Mouse (Mus musculus) Patski (cell line): Measurements from ENCODE around the gene Dock8. TPM values are rescaled to one million over a fixed set of nuclear protein-coding genes. Genes with fewer than 3 reads are reported as not detected.
A peak's percentile ranks its signal among the peaks of the same experiment; 100 is the strongest.

Experiments
- ATAC-seq: fragments of 100-300 bp; one replicate; pipeline ENCODE4 v1.8.0; 2021
- CTCF ChIA-PET: fragments of 350-600 bp; sonication (Branson Sonifier 250); formaldehyde crosslinking; loops from one replicate; lab custom pipeline; 2022; ENCODE audit warnings: inconsistent platforms; lab: Charles Lee
- POLR2A ChIA-PET: fragments of 350-600 bp; sonication (Branson Sonifier 250); formaldehyde crosslinking; loops from one replicate; lab custom pipeline; 2022; ENCODE audit warnings: antibody characterized with exemption, inconsistent platforms; lab: Charles Lee
- DNase-seq: peaks from one replicate; pipeline ENCODE4 v3.0.0-alpha.2; 2011; ENCODE audit warnings: low read depth, low spot score
- H3K27me3 ChIP-seq: fragments of 371-371 bp; one replicate; pipeline ENCODE4 v1.5.1; 2021
- CTCF ChIP-seq: fragments of 100-300 bp; IDR thresholded peaks from one replicate; pipeline ENCODE4 v1.5.1; 2021
- in situ Hi-C: fragments of 300-500 bp; cut with MboI; formaldehyde crosslinking; loops from 3 replicates; pipeline ENCODE4 v1.11.1; 2018; ENCODE audit warnings: low pct_unique_long_range_greater_than_20kb, mixed read lengths
- polyA plus RNA-seq: library from polyadenylated mRNA; unstranded; gene quantifications from one replicate; pipeline ENCODE4 v1.2.3, GENCODE M21; 2021

The Dock8 gene
- polyA plus RNA-seq, 1 experiment from 2014 or later, result 11.3 TPM

DNA sequence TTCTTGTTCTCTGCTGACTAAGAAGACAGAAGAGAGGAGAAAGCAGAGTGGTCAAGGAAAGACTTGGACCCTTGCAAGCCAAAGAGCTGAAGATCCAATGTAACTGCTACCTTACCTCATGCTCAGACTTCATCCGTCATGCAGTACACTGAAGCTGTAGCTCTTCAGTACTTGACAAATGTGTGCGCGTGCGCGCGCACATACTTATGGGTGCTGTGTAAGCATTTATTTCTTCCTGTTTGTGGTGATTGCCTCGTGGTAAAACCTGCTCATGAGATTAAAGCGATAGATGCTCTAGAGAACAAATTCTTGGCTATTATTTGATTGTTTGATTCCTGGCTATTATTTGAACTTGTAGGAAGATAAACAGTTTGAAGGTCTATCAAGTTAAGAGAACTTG lies 58.5 kb downstream of the Dock8 start:
- CTCF ChIA-PET, result interaction anchor here (1.3 kb wide), 1 partner anchor 96 kb away, joined by 4 read pairs; no protein-coding TSS in a partner anchor
- no peak for TF ChIP-seq CTCF
- no peaks in the 10 kb centered on the region for H3K27me3 ChIP-seq
- ATAC-seq, result no peak
- DNase-seq, result no peak
- POLR2A ChIA-PET, result no interaction called here
- in situ Hi-C loops, result no loop called here

DNA sequence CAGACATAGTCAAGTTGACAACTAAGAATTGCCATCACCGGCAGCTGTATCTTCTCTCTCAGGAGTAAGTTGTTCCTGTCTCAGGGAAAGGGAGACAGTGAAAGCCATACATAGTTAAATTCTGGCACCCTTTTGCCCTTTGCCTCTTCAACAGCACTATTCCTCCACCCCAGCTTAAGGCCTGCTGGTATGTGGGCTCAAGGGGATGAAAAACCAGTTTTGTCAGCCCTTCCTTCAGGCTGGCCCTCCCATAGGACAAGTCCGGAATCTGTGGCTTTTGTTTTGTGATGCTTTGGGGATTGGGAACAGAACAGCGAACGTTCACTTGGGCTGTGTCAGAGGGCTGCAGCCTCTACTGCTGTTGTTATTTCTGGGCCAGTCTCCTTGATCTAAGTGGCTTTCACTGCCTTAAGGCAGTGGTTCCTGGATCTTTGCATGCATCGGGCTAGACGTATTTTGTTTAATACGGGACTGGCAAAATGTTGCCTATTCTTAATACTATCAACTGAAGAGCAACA lies 60.6 kb downstream of the Dock8 start:
- DNase-seq (no peak), ATAC-seq (no peak)
- in situ Hi-C loops, result no loop called here
- no peaks in the 10 kb centered on the region for H3K27me3 ChIP-seq
- ChIA-PET CTCF (interaction anchor here (1.1 to 1.6 kb wide), 2 partner anchors 18 to 21 kb away, joined by 3 to 5 read pairs; no protein-coding TSS in a partner anchor), POLR2A (interaction anchor here (1.3 kb wide), 1 partner anchor 24 kb away, joined by 3 read pairs; no protein-coding TSS in a partner anchor)
- no peak for TF ChIP-seq CTCF

DNA sequence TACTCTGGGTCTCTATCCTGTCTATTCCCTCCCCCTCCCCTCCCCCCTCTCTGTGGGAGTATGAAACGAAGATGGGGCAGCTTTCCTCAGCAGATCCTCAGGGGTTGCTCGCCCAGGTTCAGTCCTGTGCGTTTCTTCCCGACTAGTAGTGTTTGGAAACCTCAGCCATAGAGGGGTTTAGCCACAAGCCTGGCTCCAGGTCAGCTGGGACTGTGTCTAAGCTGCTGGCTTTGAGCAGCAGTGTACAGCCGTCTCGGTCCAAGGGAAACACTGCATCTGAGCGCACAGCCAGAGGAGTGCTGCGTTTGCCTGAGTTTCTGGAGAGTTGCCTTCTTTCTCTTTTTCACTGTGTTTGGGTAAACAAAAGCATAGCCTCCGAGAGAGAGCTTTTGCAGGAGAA lies 61.0 kb downstream of the Dock8 start:
- in situ Hi-C loops, result no loop called here
- DNase-seq, result peak; percentile 56
- POLR2A ChIA-PET, result interaction anchor here (1.3 kb wide), 1 partner anchor 24 kb away, joined by 3 read pairs; no protein-coding TSS in a partner anchor

GRCm38 (mm10) chr19:25062188-25062856 lies 63.0 kb downstream of the Dock8 start:
- POLR2A ChIA-PET, result interaction anchor here (1.0 kb wide), 1 partner anchor 52 kb away, joined by 3 read pairs; no protein-coding TSS in a partner anchor
- in situ Hi-C loops, result no loop called here

More for the DNA sequence above, 61.0 kb downstream of the Dock8 start:
- CTCF ChIA-PET, result interaction anchor here (1.0 to 1.6 kb wide), 2 partner anchors 18 to 98 kb away, joined by 3 to 5 read pairs; partner anchors contain the start of gene Cbwd1
- ATAC-seq, result peak; percentile 89
- no peaks in the 10 kb centered on the region for H3K27me3 ChIP-seq
- TF ChIP-seq CTCF, result no peak

GRCm38 (mm10) chr19:25062857-25063240 lies 63.5 kb downstream of the Dock8 start:
- ATAC-seq, result no peak
- CTCF ChIA-PET, result interaction anchor here (0.9 to 1.8 kb wide), 4 partner anchors 28 to 101 kb away, joined by 3 to 4 read pairs (median 3); no protein-coding TSS in a partner anchor

More at GRCm38 (mm10) chr19:25062188-25062856, 63.0 kb downstream of the Dock8 start:
- no peaks in the 10 kb centered on the region for H3K27me3 ChIP-seq
- ATAC-seq (no peak), DNase-seq (no peak)
- TF ChIP-seq CTCF, result no peak
- CTCF ChIA-PET, result interaction anchor here (0.9 to 1.8 kb wide), 3 partner anchors 27 to 100 kb away, joined by 3 read pairs; no protein-coding TSS in a partner anchor

GRCm38 (mm10) chr19:25066229-25066628 lies 66.9 kb downstream of the Dock8 start:
- DNase-seq (no peak), ATAC-seq (no peak)
- TF ChIP-seq CTCF, result no peak
- H3K27me3 ChIP-seq, result no peaks in the 10 kb centered on the region
- ChIA-PET CTCF (no interaction called here), POLR2A (no interaction called here)
- in situ Hi-C loops, result no loop called here

More at GRCm38 (mm10) chr19:25062857-25063240, 63.5 kb downstream of the Dock8 start:
- POLR2A ChIA-PET, result no interaction called here
- TF ChIP-seq CTCF, result no peak
- in situ Hi-C loops, result no loop called here
- H3K27me3 ChIP-seq, result no peaks in the 10 kb centered on the region
- DNase-seq, result no peak

- H3K27me3 ChIP-seq, result no peaks in the 10 kb centered on the region
- in situ Hi-C loops, result no loop called here
- CTCF ChIA-PET, result no interaction called here
- ATAC-seq (no peak), DNase-seq (no peak)
- TF ChIP-seq CTCF, result no peak
- POLR2A ChIA-PET, result interaction anchor here (0.6 kb wide), 1 partner anchor 68 kb away, joined by 3 read pairs; no protein-coding TSS in a partner anchor
These were observed 69.2 kb downstream of the Dock8 start for GRCm38 (mm10) chr19:25068518-25068917.

DNA sequence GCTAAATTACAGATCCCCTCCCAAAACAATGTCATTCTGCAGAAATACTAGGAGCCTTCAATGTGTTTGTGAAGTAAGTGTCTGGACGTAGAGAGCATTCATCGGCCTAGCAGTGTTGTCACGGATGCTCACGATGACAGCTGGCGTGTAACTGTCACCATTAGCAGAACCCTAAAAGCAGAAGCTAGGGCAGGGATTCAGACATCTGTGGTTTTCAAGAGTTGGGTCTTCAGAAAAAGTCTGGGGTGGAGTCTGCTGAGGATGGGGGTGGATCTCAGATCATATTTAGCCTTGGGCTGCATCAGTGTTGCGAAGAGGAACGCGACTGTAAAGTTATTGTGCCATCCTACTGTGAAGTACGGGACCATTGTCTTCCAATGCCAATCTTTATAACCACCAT lies 73.2 kb downstream of the Dock8 start:
- POLR2A ChIA-PET, result no interaction called here
- no peak for DNase-seq

DNA sequence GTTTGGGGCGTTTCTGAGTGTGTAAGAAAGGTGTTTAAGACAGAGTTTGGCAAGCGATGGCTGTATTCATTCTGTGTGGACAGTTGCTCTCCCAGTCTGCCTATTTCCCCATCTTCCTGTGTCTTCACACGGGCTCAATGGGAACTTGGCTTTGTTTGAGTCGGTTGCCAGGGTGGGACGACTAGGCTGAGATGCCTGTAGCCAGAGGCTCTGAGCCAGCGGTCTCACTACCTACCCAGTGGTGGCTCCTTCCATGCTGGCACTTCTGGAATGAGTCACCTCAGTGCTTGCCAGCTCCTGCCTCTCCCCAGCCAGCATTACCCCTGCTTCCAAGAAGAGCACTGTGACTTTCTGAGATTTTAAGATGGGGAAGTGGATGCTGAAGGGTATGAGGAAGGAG lies 75.4 kb downstream of the Dock8 start:
- TF ChIP-seq CTCF, result no peak
- DNase-seq, result peak; percentile 81
- no peaks in the 10 kb centered on the region for H3K27me3 ChIP-seq
- ChIA-PET CTCF (interaction anchor here (1.0 to 1.7 kb wide), 3 partner anchors 9 to 24 kb away, joined by 3 to 5 read pairs (median 4); no protein-coding TSS in a partner anchor), POLR2A (interaction anchor here (0.7 kb wide), 1 partner anchor 10 kb away, joined by 6 read pairs; no protein-coding TSS in a partner anchor)
- ATAC-seq, result peak; percentile 99
- in situ Hi-C loops, result no loop called here

More for the DNA sequence above, 73.2 kb downstream of the Dock8 start:
- CTCF ChIA-PET, result no interaction called here
- in situ Hi-C loops, result no loop called here
- no peak for ATAC-seq
- H3K27me3 ChIP-seq, result no peaks in the 10 kb centered on the region
- TF ChIP-seq CTCF, result no peak

DNA sequence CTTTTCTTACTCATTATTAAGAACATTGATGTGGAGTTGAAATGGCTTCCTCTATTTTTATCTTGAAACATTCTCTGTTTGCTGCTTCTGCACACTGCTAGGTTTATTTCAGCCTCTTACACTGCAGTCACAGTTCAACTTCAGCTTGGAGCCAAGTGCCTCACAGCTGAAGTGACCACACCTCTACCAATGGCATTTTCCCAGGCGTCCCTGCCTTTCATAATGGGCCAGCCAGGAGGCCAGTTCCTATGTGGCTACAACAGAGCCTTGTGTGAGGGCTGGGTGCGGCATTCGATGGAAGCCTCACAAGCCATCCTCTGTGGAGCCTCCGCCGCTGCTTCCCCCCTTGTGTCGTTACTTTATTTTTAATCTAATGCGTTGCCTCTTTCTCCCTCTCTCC lies 78.3 kb downstream of the Dock8 start:
- no peak for ATAC-seq
- in situ Hi-C loops, result no loop called here
- TF ChIP-seq CTCF, result no peak
- no peak for DNase-seq
- H3K27me3 ChIP-seq, result no peaks in the 10 kb centered on the region
- POLR2A ChIA-PET, result no interaction called here
- CTCF ChIA-PET, result interaction anchor here (1.2 kb wide), 1 partner anchor 20 kb away, joined by 3 read pairs; no protein-coding TSS in a partner anchor
